In genomic region chr12:52604992-52605652, GRCm38 (mm10) we compare ENCODE assay signal across 7 mouse cellular contexts.
A peak's percentile ranks its signal among the peaks of the same experiment; 100 is the strongest.
DNase-seq lines count a peak whose midpoint lies in the region; ATAC-seq lines count a peak whose summit lies in the region.

No protein-coding gene starts in this region.

- H3K4me2 ChIP-seq in forebrain, embryonic 11.5 days (ENCODE audit: low read depth, low read length, severe bottlenecking), result peak overlapping the region; percentile 73
- H3K4me2 ChIP-seq in limb, embryonic 12.5 days, result peak overlapping the region; percentile 61
- H3K4me2 ChIP-seq in stomach, embryonic 15.5 days, result peak overlapping the region; percentile 59

- no peak for DNase-seq in forebrain, embryonic 11.5 days (ENCODE audit: low spot score)
- no peak for DNase-seq in cerebellum, adult 9-11 months
- no peak for DNase-seq in frontal cortex, postnatal 36 days (ENCODE audit: low spot score in 2 of 2)

- 53% methylated on average over 13 of the region's 13 CpGs for WGBS in forebrain, embryonic 11.5 days
- 53% methylated on average over 13 of the region's 13 CpGs for WGBS in limb, embryonic 12.5 days
- 48% methylated on average over 13 of the region's 13 CpGs for WGBS in stomach, embryonic 15.5 days

- H3K4me3 ChIP-seq in megakaryocyte, embryonic 14.5 days (replicated peaks), result peak overlapping the region; percentile 94
- peak overlapping the region; percentile 80 for H3K4me3 ChIP-seq in forebrain, embryonic 11.5 days (ENCODE audit: low read depth, low read length)
- H3K4me3 ChIP-seq in limb, embryonic 12.5 days (replicated peaks), result peak overlapping the region; percentile 74
- H3K4me3 ChIP-seq in stomach, embryonic 15.5 days (replicated peaks), result peak overlapping the region; percentile 77

- peaks cover 30% of the 10 kb centered on the region for H3K4me1 ChIP-seq in megakaryocyte, embryonic 14.5 days
- peaks cover 2% of the 10 kb centered on the region; the same call in 1 of the 2 replicates for H3K4me1 ChIP-seq in forebrain, embryonic 11.5 days (replicated peaks; ENCODE audit: control insufficient read depth, insufficient read depth, low read length)
- H3K4me1 ChIP-seq in limb, embryonic 12.5 days (replicated peaks), result peaks cover 11% of the 10 kb centered on the region
- H3K4me1 ChIP-seq in stomach, embryonic 15.5 days, result no peaks in the 10 kb centered on the region

- ATAC-seq in megakaryocyte, adult 5-6 weeks (ENCODE audit: poor library complexity, severe bottlenecking), result no peak
- no peak for ATAC-seq in forebrain, embryonic 11.5 days (replicated peaks; ENCODE audit: low FRiP score)
- no peak for ATAC-seq in limb, embryonic 12.5 days (ENCODE audit: insufficient number of reproducible peaks, insufficient read depth, low FRiP score, low TSS enrichment, low read depth)
- no peak for ATAC-seq in stomach, embryonic 15.5 days (ENCODE audit: insufficient read depth, low FRiP score, low read depth)

- H3K9me3 ChIP-seq in megakaryocyte, embryonic 14.5 days, result no peaks in the 10 kb centered on the region
- no peaks in the 10 kb centered on the region for H3K9me3 ChIP-seq in forebrain, embryonic 11.5 days (ENCODE audit: control insufficient read depth, low read length)
- H3K9me3 ChIP-seq in limb, embryonic 12.5 days, result no peaks in the 10 kb centered on the region
- no peaks in the 10 kb centered on the region for H3K9me3 ChIP-seq in stomach, embryonic 15.5 days

- peak overlapping the region; percentile 82; the same call in 1 of the 2 replicates for H3K27ac ChIP-seq in forebrain, embryonic 11.5 days (ENCODE audit: low read depth, low read length)
- peak overlapping the region; percentile 88 for H3K27ac ChIP-seq in limb, embryonic 12.5 days
- H3K27ac ChIP-seq in stomach, embryonic 15.5 days, result peak overlapping the region; percentile 94

- no peaks in the 10 kb centered on the region for H3K36me3 ChIP-seq in megakaryocyte, embryonic 14.5 days (replicated peaks; ENCODE audit: low read length)
- H3K36me3 ChIP-seq in forebrain, embryonic 11.5 days (ENCODE audit: control insufficient read depth, insufficient read depth, low read length), result no peaks in the 10 kb centered on the region
- no peaks in the 10 kb centered on the region for H3K36me3 ChIP-seq in limb, embryonic 12.5 days
- no peaks in the 10 kb centered on the region for H3K36me3 ChIP-seq in stomach, embryonic 15.5 days

- peak overlapping the region; percentile 81; the same call in 1 of the 2 replicates for H3K9ac ChIP-seq in forebrain, embryonic 11.5 days (ENCODE audit: low read length)
- H3K9ac ChIP-seq in limb, embryonic 12.5 days (replicated peaks), result peak overlapping the region; percentile 70; the same call in 1 of the 2 replicates
- 0 out of 2 replicates have a peak overlapping the region, but pooled peaks have one; percentile 63 for H3K9ac ChIP-seq in stomach, embryonic 15.5 days

- H3K27me3 ChIP-seq in megakaryocyte, embryonic 14.5 days (replicated peaks), result no peaks in the 10 kb centered on the region
- no peaks in the 10 kb centered on the region for H3K27me3 ChIP-seq in forebrain, embryonic 11.5 days (ENCODE audit: control insufficient read depth, insufficient read depth, low read length)
- no peaks in the 10 kb centered on the region for H3K27me3 ChIP-seq in limb, embryonic 12.5 days
- no peaks in the 10 kb centered on the region for H3K27me3 ChIP-seq in stomach, embryonic 15.5 days (replicated peaks)
